Mouse (Mus musculus) stomach, embryonic 16.5 days (tissue): ENCODE data around the gene Cxcr1. TPM values are rescaled to one million over a fixed set of nuclear protein-coding genes. Genes with fewer than 3 reads are reported as not detected.

Source experiments
- ATAC-seq: fragments of 200-750 bp; cut with Nextera tagmentation; 2 replicates; pipeline ENCODE4 v1.8.0; 2017; ENCODE audit warnings: moderate number of reproducible peaks, moderate TSS enrichment; ENCODE audit not compliant: insufficient read depth, low FRiP score
- H3K27ac ChIP-seq: fragments of 300-500 bp; sonication (generic); 2 replicates; pipeline ENCODE4 v1.5.1; 2014; ENCODE audit warnings: low read length
- H3K27me3 ChIP-seq: fragments of 300-500 bp; sonication (generic); 2 replicates; pipeline ENCODE4 v1.6.1; 2014; ENCODE audit warnings: low read length, control low read depth, mixed read lengths; ENCODE audit not compliant: control insufficient read depth, insufficient read depth
- H3K36me3 ChIP-seq: fragments of 300-500 bp; sonication (generic); 2 replicates; pipeline ENCODE4 v1.6.1; 2014; ENCODE audit warnings: low read length; ENCODE audit not compliant: control insufficient read depth, insufficient read depth
- H3K4me1 ChIP-seq: fragments of 300-500 bp; sonication (generic); 2 replicates; pipeline ENCODE4 v1.6.1; 2014; ENCODE audit warnings: low read length, control low read depth, mixed read lengths; ENCODE audit not compliant: control insufficient read depth, insufficient read depth
- H3K4me2 ChIP-seq: fragments of 300-500 bp; sonication (generic); 2 replicates; pipeline ENCODE4 v1.6.1; 2014; ENCODE audit warnings: low read depth, low read length, mixed read lengths
- H3K4me3 ChIP-seq: fragments of 300-500 bp; sonication (generic); replicated peaks from 2 replicates; pipeline ENCODE4 v1.5.1; 2014; ENCODE audit warnings: mild to moderate bottlenecking, low read length
- H3K9ac ChIP-seq: fragments of 300-500 bp; sonication (generic); 2 replicates; pipeline ENCODE4 v1.6.1; 2014; ENCODE audit warnings: low read length
- H3K9me3 ChIP-seq: fragments of 300-500 bp; sonication (generic); replicated peaks from 2 replicates; pipeline ENCODE4 v1.6.1; 2016; ENCODE audit warnings: low read length, control low read depth; ENCODE audit not compliant: control insufficient read depth
- WGBS: fragments of 180-500 bp; shearing (Covaris S2); extraction: QIAGEN DNeasy Blood & Tissue Kit; methylation state at CpG from one replicate; pipeline ENCODE4 v1.1.7; 2014; 5-methylcytosine and 5-hydroxymethylcytosine counted together
- microRNA counts: library from miRNA; unstranded; fragments of <30 nt; microRNA quantifications from one replicate; lab custom pipeline; 2016
- microRNA-seq: library from miRNA; unstranded; fragments of <30 nt; microRNA quantifications from one replicate; pipeline ENCODE4, GENCODE M21; 2016
- polyA plus RNA-seq: library from polyadenylated mRNA; unstranded; fragments of >200 nt; fragmentation: Nextera tagmentation; extraction: Ambion mirVana; gene quantifications from 2 replicates; pipeline ENCODE4 v1.2.1, GENCODE M21; 2015

Cxcr1 gene
- polyA plus RNA-seq, 1 experiment from 2014 or later = not detected

DNA sequence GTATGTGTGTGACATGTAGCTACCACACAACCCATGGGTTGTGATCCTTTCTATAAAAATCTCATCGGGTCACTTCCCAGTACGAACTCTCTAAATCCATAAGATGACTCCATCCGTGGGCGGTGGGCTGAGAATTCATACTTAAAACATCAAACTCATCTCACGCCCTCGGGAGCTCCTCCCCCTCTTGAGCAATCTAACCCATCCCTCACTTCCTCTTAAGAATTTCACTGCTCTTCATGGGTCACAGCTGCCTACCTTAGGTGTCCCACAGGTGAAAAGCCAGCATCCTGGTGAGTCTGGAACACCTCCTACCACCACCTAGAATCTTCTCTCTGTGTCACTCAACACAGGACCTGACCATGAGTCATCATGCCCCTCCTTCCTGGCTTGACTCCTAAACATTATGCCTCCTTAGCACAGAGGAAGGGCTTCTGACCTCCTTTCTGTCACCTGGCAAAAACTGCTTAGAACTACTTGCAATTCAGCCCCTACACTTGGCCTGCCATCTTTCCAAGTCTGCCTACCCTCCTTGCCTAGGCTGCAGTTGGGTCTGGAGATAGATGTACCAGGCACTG is 38.9 kb downstream of the Cxcr1 start:
- H3K4me3 ChIP-seq = no peak overlapping the region
- no peak for ATAC-seq
- no peaks in the 10 kb centered on the region for H3K27me3 ChIP-seq
- no peak overlapping the region for H3K9ac ChIP-seq
- 70% methylated on average over 6 of the region's 6 CpGs for WGBS
- no peak overlapping the region for H3K4me2 ChIP-seq
- no peaks in the 10 kb centered on the region for H3K36me3 ChIP-seq
- no peak overlapping the region for H3K27ac ChIP-seq
- H3K4me1 ChIP-seq = no peaks in the 10 kb centered on the region
- H3K9me3 ChIP-seq = no peaks in the 10 kb centered on the region

DNA sequence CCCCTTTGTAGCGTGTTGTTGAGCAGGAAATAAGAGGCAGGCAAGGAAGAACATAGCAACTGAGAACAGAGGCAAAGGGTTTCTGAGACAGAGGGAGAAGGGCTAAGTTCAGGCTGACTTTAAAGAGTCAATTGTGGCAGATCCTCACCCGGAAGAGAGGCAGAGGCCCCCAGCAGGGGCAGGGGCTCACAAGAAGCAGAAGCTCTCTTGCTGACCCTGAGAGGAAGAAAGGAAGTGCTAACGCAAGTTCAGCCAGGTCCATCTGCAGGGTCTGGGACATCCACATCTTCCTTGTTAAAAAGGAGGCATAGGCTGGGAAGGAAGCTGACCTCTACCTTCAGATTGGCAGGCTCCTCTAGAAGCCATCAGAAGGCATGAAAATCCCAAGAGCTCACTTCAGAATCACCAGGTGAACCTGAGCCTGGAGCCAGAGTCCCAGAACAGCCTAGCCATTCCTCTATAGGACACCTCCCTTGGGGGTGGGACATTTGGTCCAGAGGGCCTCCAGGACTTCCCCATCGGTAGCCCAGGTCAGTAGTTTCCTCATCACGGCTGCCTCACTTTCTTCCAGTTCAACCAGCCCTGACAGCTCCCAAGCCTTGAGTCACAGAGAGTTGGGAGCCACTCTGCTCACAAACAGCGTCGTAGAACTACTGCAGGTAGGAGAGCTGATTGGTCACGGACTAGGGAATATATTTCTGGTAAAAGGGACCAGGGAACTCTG is 40.8 kb downstream of the Cxcr1 start, which contains the start of gene Cxcr2:
Cxcr2 (plus strand) TSS at position 529 of the 724 bp plus-strand sequence.
- 66% methylated on average over 8 of the region's 8 CpGs for WGBS
- H3K4me1 ChIP-seq = no peaks in the 10 kb centered on the region
- no peak within 1 kb of the TSS for H3K4me3 ChIP-seq
- H3K27ac ChIP-seq = no peak within 1 kb of the TSS
- no peaks in the 10 kb centered on the region for H3K27me3 ChIP-seq
- H3K36me3 ChIP-seq = no peaks in the 10 kb centered on the region
- H3K9me3 ChIP-seq = no peaks in the 10 kb centered on the region
- no peak within 1 kb of the TSS for H3K9ac ChIP-seq
- H3K4me2 ChIP-seq = no peak within 1 kb of the TSS
- no peak for ATAC-seq

- no peak for ATAC-seq
- Histone ChIP-seq H3K36me3 (no peaks in the 10 kb centered on the region), H3K4me3 (no peak overlapping the region), H3K9me3 (no peaks in the 10 kb centered on the region), H3K4me2 (no peak overlapping the region), H3K27ac (no peak overlapping the region), H3K4me1 (no peaks in the 10 kb centered on the region; the same call in 1 of the 2 replicates), H3K9ac (no peak overlapping the region), H3K27me3 (no peaks in the 10 kb centered on the region)
- WGBS = 62% methylated on average over 3 of the region's 3 CpGs
These were observed 43.3 kb downstream of the Cxcr1 start for GRCm38 (mm10) chr1:74151091-74151490.

GRCm38 (mm10) chr1:74150101-74150500 is 44.3 kb downstream of the Cxcr1 start:
- ATAC-seq = no peak
- no peak overlapping the region for H3K4me3 ChIP-seq
- no peaks in the 10 kb centered on the region for H3K9me3 ChIP-seq
- H3K4me2 ChIP-seq = no peak overlapping the region
- no peaks in the 10 kb centered on the region for H3K27me3 ChIP-seq
- H3K9ac ChIP-seq = no peak overlapping the region
- no peak overlapping the region for H3K27ac ChIP-seq
- H3K4me1 ChIP-seq = no peaks in the 10 kb centered on the region; the same call in 1 of the 2 replicates
- 67% methylated on average over 3 of the region's 3 CpGs for WGBS
- no peaks in the 10 kb centered on the region for H3K36me3 ChIP-seq

DNA sequence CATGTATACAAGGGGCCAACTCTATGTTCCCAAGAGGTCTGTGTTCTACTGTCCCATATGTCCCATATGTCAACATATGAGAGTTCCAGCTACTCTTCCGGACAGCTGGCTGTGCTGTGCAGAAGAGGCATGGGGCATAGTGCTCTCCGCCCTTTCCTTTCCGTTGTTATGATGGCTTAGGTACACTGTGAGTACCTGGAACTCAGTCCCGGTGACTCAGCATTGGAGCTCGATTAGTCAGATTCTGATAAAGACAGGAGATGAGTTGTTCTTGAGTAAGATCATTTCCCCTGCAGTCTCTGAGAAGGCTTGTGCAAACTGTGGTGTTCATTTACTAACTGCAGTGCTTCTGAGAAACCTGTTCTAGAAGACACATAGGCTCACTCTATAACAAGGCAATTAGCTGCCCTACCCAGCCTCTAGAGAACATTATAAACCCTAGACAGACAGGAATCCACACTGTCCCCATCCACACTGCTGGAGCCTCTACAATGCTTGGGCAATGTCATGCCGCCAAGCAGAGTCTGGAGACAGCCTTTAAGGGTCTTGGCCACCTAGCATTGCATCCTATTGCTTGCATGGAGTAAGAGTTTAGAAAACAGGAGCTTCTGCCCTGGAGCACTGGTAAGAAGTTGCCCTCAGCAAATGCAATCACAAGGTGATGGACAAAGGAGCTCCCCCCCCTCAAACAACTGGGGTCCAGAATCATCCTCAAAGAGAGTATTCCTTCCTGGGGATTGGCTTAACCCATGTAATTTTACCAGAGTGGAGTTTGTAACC is 45.1 kb downstream of the Cxcr1 start:
- no peak overlapping the region for H3K9ac ChIP-seq
- 80% methylated on average over 6 of the region's 6 CpGs for WGBS
- no peak overlapping the region for H3K4me2 ChIP-seq
- H3K27me3 ChIP-seq = no peaks in the 10 kb centered on the region
- no peaks in the 10 kb centered on the region for H3K9me3 ChIP-seq
- H3K4me3 ChIP-seq = no peak overlapping the region
- no peaks in the 10 kb centered on the region; the same call in 1 of the 2 replicates for H3K4me1 ChIP-seq
- H3K36me3 ChIP-seq = no peaks in the 10 kb centered on the region
- no peak for ATAC-seq
- H3K27ac ChIP-seq = no peak overlapping the region

MicroRNAs within 50 kb of the gene (microRNA counts, 519-probe panel; counts per million panel counts)
- 2,001 counts per million, percentile 39 among the panel's probes with 10 or more counts for microRNA mmu-miR-1928 (lab: Ali Mortazavi, UCI)

Small RNAs within 50 kb of the gene (microRNA-seq; reads per million reads assigned to microRNA genes)
- not detected for gene Mir1928

Other genes with a start within 250 kb of the Cxcr1 start
- gene Tns1, start 70.2 kb downstream of the Cxcr1 start, polyA plus RNA-seq = 42.1 and 45.0 TPM in 2 replicates
- 0.25 and 0.44 TPM in 2 replicates for gene Rufy4, start 69.1 kb downstream of the Cxcr1 start, polyA plus RNA-seq
- 0.52 and 0.94 TPM in 2 replicates for gene Cxcr2, start 40.6 kb downstream of the Cxcr1 start, polyA plus RNA-seq
- gene Arpc2, start 41.5 kb upstream of the Cxcr1 start, polyA plus RNA-seq = 544 and 546 TPM in 2 replicates
- gene Gpbar1, start 83.9 kb upstream of the Cxcr1 start, polyA plus RNA-seq = 1.0 and 1.2 TPM in 2 replicates
- 227 and 252 TPM in 2 replicates for gene Aamp, start 90.1 kb upstream of the Cxcr1 start, polyA plus RNA-seq
- 108 and 119 TPM in 2 replicates for gene Pnkd, start 90.3 kb upstream of the Cxcr1 start, polyA plus RNA-seq
- 105 and 150 TPM in 2 replicates for gene Tmbim1, start 111.0 kb upstream of the Cxcr1 start, polyA plus RNA-seq
- 0.66 and 0.77 TPM in 2 replicates for gene Catip, start 167.5 kb upstream of the Cxcr1 start, polyA plus RNA-seq
- 7.7 and 8.7 TPM in 2 replicates for gene Slc11a1, start 180.6 kb upstream of the Cxcr1 start, polyA plus RNA-seq
- 77.9 and 88.9 TPM in 2 replicates for gene Ctdsp1, start 196.9 kb upstream of the Cxcr1 start, polyA plus RNA-seq
- gene Vil1, start 214.7 kb upstream of the Cxcr1 start, polyA plus RNA-seq = 29.1 and 29.8 TPM in 2 replicates